In the genomic region with DNA sequence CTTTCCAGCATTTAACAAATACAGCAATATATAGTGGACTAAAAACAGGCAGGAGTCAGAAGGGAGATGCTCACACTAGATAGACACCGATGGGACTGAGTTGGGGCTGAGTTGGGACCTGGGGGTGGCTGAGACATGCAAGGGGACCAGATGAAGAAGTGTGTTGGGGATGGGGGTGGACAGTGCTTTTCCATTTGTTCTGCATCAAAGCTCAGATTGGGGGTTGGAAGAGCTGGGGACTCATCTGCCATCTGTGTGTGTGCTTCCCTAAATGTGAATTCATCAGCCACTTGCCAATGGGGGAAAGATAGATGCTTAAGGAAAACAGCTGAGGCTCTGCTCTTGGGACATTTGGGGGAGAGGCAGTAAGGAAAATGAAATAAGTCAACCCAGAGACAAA, we compare ENCODE assay signal across 18 mouse cellular contexts. TPM values are rescaled to one million over a fixed set of nuclear protein-coding genes. Genes with fewer than 3 reads are reported as not detected.
DNase-seq lines count a peak whose midpoint lies in the region; ATAC-seq and TF ChIP-seq lines count a peak whose summit lies in the region.
"Had no signal": no experiment of that assay in that cellular context is flagged by ENCODE, and none has a peak within 500 bp of the region (broad histone marks: within the 10 kb centered on the region; RNA-seq: fewer than 3 reads in every experiment).

No protein-coding gene starts in this region.

- DNase-seq in hindbrain, embryonic 11.5 days (ENCODE audit: low spot score) = no peak
- no peak for DNase-seq in midbrain, postnatal 0 days (ENCODE audit: low spot score)
- peak; percentile 66 to 67 for DNase-seq in layer of hippocampus, adult 8-10 months (ENCODE audit: low spot score in 2 of 2)
- peak; percentile 76 for DNase-seq in telencephalon, adult 2 months (ENCODE audit: low read depth, low spot score)
- DNase-seq: cerebellum, adult 18-20 months; lung, embryonic 14.5 days; thymus, postnatal 14 days had no signal

- peak; percentile 45; the same call in 1 of the 2 replicates for ATAC-seq in hindbrain, embryonic 11.5 days (ENCODE audit: low FRiP score)
- no peak for ATAC-seq in hindbrain, embryonic 16.5 days
- ATAC-seq in midbrain, embryonic 13.5 days = no peak
- ATAC-seq in midbrain, postnatal 0 days (ENCODE audit: low FRiP score) = no peak
- ATAC-seq in monocyte, adult 5-6 weeks (replicated peaks; ENCODE audit: insufficient number of reproducible peaks, low FRiP score, low TSS enrichment, poor library complexity, severe bottlenecking) = no peak
- ATAC-seq: forebrain, embryonic 14.5 days; intestine, embryonic 15.5 days; liver, embryonic 12.5 days had no signal

- peaks cover 10% of the 10 kb centered on the region; the same call in 1 of the 2 replicates for H3K36me3 ChIP-seq in hindbrain, embryonic 11.5 days (ENCODE audit: control insufficient read depth, insufficient read depth, low read length)
- peaks cover 9% of the 10 kb centered on the region for H3K36me3 ChIP-seq in hindbrain, embryonic 16.5 days (ENCODE audit: control insufficient read depth, insufficient read depth, low read length)
- H3K36me3 ChIP-seq in midbrain, embryonic 13.5 days = peaks cover 61% of the 10 kb centered on the region
- H3K36me3 ChIP-seq in midbrain, postnatal 0 days (ENCODE audit: insufficient read depth, low read length) = peaks cover 11% of the 10 kb centered on the region
- H3K36me3 ChIP-seq: heart, embryonic 12.5 days; intestine, embryonic 15.5 days; limb, embryonic 10.5 days; liver, embryonic 12.5 days had no signal

- no peaks in the 10 kb centered on the region for H3K9me3 ChIP-seq in hindbrain, embryonic 11.5 days (ENCODE audit: control insufficient read depth, low read length)
- no peaks in the 10 kb centered on the region for H3K9me3 ChIP-seq in hindbrain, embryonic 16.5 days (ENCODE audit: control insufficient read depth, low read length)
- no peaks in the 10 kb centered on the region for H3K9me3 ChIP-seq in midbrain, embryonic 13.5 days
- no peaks in the 10 kb centered on the region for H3K9me3 ChIP-seq in midbrain, postnatal 0 days (ENCODE audit: low read length)
- H3K9me3 ChIP-seq: heart, embryonic 12.5 days; intestine, embryonic 15.5 days; limb, embryonic 10.5 days; liver, embryonic 12.5 days had no signal

- no peak overlapping the region; the same call in 1 of the 2 replicates for H3K27ac ChIP-seq in hindbrain, embryonic 11.5 days (ENCODE audit: low read depth, low read length)
- no peak overlapping the region for H3K27ac ChIP-seq in hindbrain, embryonic 16.5 days (ENCODE audit: low read depth, low read length)
- 0 out of 2 replicates have a peak overlapping the region, but pooled peaks have one; percentile 19 for H3K27ac ChIP-seq in midbrain, embryonic 13.5 days
- H3K27ac ChIP-seq in midbrain, postnatal 0 days (ENCODE audit: low read depth, low read length) = no peak overlapping the region
- H3K27ac ChIP-seq: intestine, embryonic 15.5 days; limb, embryonic 10.5 days; liver, embryonic 12.5 days; macrophage had no signal

- no peaks in the 10 kb centered on the region for H3K4me1 ChIP-seq in hindbrain, embryonic 11.5 days (replicated peaks; ENCODE audit: control insufficient read depth, insufficient read depth, low read length)
- H3K4me1 ChIP-seq in hindbrain, embryonic 16.5 days (ENCODE audit: control insufficient read depth, insufficient read depth, low read depth, low read length) = no peaks in the 10 kb centered on the region
- no peaks in the 10 kb centered on the region for H3K4me1 ChIP-seq in midbrain, embryonic 13.5 days (replicated peaks)
- H3K4me1 ChIP-seq in midbrain, postnatal 0 days (ENCODE audit: insufficient read depth, low read length) = no peaks in the 10 kb centered on the region
- H3K4me1 ChIP-seq: heart, embryonic 12.5 days; intestine, embryonic 15.5 days; limb, embryonic 10.5 days; liver, embryonic 12.5 days had no signal

- H3K4me3 ChIP-seq in hindbrain, embryonic 11.5 days (ENCODE audit: low read depth, low read length) = no peak overlapping the region
- no peak overlapping the region for H3K4me3 ChIP-seq in hindbrain, embryonic 16.5 days (ENCODE audit: low read length)
- H3K4me3 ChIP-seq in midbrain, embryonic 13.5 days (replicated peaks) = no peak overlapping the region
- H3K4me3 ChIP-seq in midbrain, postnatal 0 days (ENCODE audit: low read depth, low read length) = no peak overlapping the region
- H3K4me3 ChIP-seq: erythroblast, embryonic 14.5 days; heart, embryonic 12.5 days; intestine, embryonic 15.5 days; limb, embryonic 10.5 days; liver, embryonic 12.5 days had no signal

- H3K27me3 ChIP-seq in hindbrain, embryonic 11.5 days (ENCODE audit: control insufficient read depth, insufficient read depth, low read length) = no peaks in the 10 kb centered on the region
- H3K27me3 ChIP-seq in hindbrain, embryonic 16.5 days (replicated peaks; ENCODE audit: control insufficient read depth, insufficient read depth, low read length) = no peaks in the 10 kb centered on the region
- H3K27me3 ChIP-seq in midbrain, embryonic 13.5 days = no peaks in the 10 kb centered on the region
- no peaks in the 10 kb centered on the region for H3K27me3 ChIP-seq in midbrain, postnatal 0 days (ENCODE audit: insufficient read depth, low read length)
- H3K27me3 ChIP-seq: CH12.LX; heart, embryonic 12.5 days; intestine, embryonic 15.5 days; liver, embryonic 12.5 days had no signal

- WGBS in hindbrain, embryonic 11.5 days = 87% methylated on average over 1 of the region's 1 CpGs
- 57% methylated on average over 1 of the region's 1 CpGs for WGBS in hindbrain, embryonic 16.5 days
- 88% methylated on average over 1 of the region's 1 CpGs for WGBS in midbrain, embryonic 13.5 days
- 87% methylated on average over 1 of the region's 1 CpGs for WGBS in midbrain, postnatal 0 days

- no peak overlapping the region for H3K4me2 ChIP-seq in hindbrain, embryonic 11.5 days (replicated peaks; ENCODE audit: low read depth, low read length)
- no peak overlapping the region for H3K4me2 ChIP-seq in hindbrain, embryonic 16.5 days (ENCODE audit: low read length)
- H3K4me2 ChIP-seq in midbrain, embryonic 13.5 days (replicated peaks) = no peak overlapping the region
- no peak overlapping the region for H3K4me2 ChIP-seq in midbrain, postnatal 0 days (ENCODE audit: low read depth, low read length, poor library complexity, severe bottlenecking)
- H3K4me2 ChIP-seq: heart, embryonic 12.5 days; intestine, embryonic 15.5 days; liver, embryonic 12.5 days; lung, embryonic 14.5 days had no signal

- H3K9ac ChIP-seq in hindbrain, embryonic 11.5 days (ENCODE audit: low read depth, low read length) = no peak overlapping the region
- H3K9ac ChIP-seq in hindbrain, embryonic 16.5 days (ENCODE audit: low read depth, low read length) = no peak overlapping the region
- no peak overlapping the region for H3K9ac ChIP-seq in midbrain, embryonic 13.5 days (replicated peaks)
- no peak overlapping the region for H3K9ac ChIP-seq in midbrain, postnatal 0 days (replicated peaks; ENCODE audit: low read length, poor library complexity, severe bottlenecking)
- H3K9ac ChIP-seq: heart, embryonic 12.5 days; intestine, embryonic 15.5 days; liver, embryonic 12.5 days; lung, embryonic 14.5 days had no signal

- TF ChIP-seq CTCF in midbrain, postnatal 0 days (IDR thresholded peaks at IDR 0.05) = no peak

RNA-seq across cellular contexts. Expression of a gene that starts 23.5 kb away (rescaled TPM):
- 36.1 and 37.0 TPM in 2 replicates for polyA plus RNA-seq in hindbrain, embryonic 11.5 days (2014; fragmentation: Nextera tagmentation; extraction: Ambion mirVana)
- 14.4 TPM in 2 replicates for polyA plus RNA-seq in hindbrain, embryonic 16.5 days (2015; fragmentation: Nextera tagmentation; extraction: Ambion mirVana)
- polyA plus RNA-seq in midbrain, embryonic 13.5 days (2015; fragmentation: Nextera tagmentation; extraction: Ambion mirVana) = 18.6 and 19.5 TPM in 2 replicates
- total RNA-seq in midbrain, postnatal 0 days (2014; rRNA removed) = 6.4 and 9.2 TPM in 2 replicates
- 12.1 and 13.5 TPM in 2 replicates for polyA plus RNA-seq in midbrain, postnatal 0 days (2015; fragmentation: Nextera tagmentation; extraction: Ambion mirVana)
- 1 to 10 TPM; 7.4 to 8.9 (median 8.1) TPM for total RNA-seq in layer of hippocampus, adult 8-10 months (2022)
- 7.1 to 12.6 TPM (median 7.1 TPM) in 3 replicates for total RNA-seq in monocyte, adult 5-6 weeks (2017)

Comparison
In these comparisons a context has a peak if more than half of its experiments do, and no peak if none do; other contexts are left out.
1. DNase-seq: peak in layer of hippocampus, adult 8-10 months (2 of 2) and telencephalon, adult 2 months (single experiment); none in hindbrain, embryonic 11.5 days (single experiment) and midbrain, postnatal 0 days (single experiment).